Mouse (Mus musculus) ES-CJ7 (cell line): ENCODE results near the gene Tomm40.

Experiments used
- DNase-seq: peaks from one replicate; pipeline ENCODE4 v3.0.0; 2011; ENCODE audit warnings: low read depth, low spot score

The Tomm40 gene

DNA sequence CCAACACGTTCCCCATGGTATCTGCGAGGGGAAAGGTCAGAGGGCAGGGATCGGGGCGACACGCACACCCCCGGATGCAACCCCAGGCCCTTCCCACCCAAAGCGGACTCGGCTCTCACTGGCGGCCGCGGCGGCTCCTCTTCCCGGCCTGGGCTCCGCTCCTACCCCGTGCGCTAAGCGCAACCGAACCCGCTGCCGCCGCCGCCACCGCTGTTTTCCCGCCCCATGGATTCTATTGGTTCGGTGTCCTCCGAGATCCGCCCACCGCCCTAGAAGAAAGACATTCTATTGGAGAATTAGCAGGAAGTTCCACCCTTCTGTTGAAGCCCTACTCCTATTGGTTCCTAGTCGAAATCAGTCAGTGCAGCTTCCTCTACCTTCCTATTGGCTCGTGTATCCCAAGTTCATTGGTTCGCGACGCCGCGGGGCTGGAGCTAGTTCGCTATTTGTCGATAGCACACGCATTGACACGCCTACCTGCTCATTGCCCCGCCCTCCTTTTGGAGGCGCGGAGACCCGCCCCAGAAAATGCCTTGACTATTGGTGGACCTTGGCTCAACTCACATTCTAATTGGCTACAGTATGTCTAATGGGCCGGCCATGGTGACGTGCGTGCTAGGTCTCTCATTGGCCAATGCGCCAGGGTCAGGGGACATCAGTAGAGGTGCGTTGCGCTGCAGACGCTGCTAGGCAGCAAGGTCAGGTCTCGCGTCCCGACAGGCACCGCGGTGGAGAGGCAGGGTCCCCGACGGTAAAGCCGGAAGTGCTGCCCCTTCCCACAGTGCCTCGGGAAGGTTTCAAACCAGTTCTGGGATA is at the start of gene Tomm40:
TSS of gene Tomm40 (minus strand) at position 200 of the 816 bp plus-strand sequence.
- peak; percentile 100 for DNase-seq

DNA sequence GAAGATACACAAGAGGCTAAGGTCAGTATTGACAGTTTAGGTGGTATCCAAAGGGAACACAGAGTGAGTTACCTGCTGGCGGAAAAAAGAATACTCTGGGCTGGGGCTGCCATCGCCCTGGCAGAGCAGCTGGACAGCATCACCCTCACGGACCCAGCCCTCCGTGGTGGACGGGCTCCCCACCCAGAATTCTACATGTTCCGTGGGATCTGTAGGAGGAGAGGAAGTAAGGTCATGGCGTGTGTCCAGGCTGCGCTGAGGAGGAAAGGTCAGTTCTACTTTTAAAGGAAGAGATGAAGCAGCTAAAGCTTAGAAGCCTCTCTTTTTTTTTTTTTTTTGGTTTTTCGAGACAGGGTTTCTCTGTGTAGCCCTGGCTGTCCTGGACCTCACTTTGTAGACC is 49.3 kb upstream of the Tomm40 start:
- no peak for DNase-seq

DNA sequence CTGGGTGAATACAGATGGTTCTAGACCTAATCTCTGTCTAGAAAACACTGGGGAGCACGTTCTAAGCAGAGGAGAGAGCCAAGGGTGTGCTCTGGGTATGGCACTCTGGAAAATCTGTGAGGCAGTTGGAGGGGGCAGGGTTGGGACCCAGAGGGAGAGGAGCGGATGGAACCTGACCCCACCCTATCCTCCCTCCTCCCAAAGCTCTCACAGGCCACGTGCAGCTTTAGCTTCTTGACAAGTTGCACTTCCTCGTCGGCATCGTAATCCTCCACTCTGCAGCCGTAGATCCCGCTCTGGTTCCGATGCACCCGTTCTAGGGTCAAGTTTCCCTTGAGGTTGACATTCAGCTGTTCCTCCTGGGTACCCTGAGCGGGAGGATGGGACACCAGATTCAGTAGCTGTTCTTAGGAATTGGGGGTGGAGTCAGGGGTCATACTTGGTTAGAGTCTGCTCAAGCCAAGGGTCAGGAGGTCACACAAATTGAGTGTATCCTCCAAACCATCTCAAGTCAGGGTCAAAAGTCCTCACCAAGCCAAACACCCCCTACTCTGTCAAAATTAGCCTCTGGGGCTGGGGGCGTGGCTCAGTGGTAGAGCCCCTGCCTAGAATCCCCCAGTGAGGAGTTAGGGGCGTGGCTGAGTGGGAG is 48.7 kb upstream of the Tomm40 start:
- DNase-seq: peak; percentile 73

GRCm38 (mm10) chr7:19762283-19762682 is 47.0 kb upstream of the Tomm40 start:
- DNase-seq: no peak

- DNase-seq: no peak
Measured at GRCm38 (mm10) chr7:19760021-19760420, 44.8 kb upstream of the Tomm40 start.

DNA sequence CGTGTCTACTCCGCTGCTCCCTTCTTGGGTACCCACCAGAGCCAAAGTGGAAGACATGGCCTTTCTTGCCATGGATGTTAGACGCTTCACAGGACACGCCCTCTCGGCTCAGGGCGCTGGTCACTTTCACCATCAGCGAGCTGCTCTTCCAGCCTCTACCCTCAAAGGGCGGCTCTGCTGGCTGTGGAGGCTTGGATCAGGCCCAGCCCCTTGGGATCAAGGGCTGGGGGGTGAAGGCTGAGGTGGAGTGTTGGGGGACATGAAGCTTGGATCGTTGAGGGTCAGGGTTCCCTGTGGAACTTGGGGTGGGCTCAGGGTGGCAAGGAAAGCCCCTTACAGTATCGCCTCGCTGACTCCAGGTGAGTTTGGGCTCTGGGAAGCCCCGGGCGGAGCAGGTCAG is 43.4 kb upstream of the Tomm40 start:
- DNase-seq: no peak

GRCm38 (mm10) chr7:19755851-19756786 is 40.9 kb upstream of the Tomm40 start:
- no peak for DNase-seq

DNA sequence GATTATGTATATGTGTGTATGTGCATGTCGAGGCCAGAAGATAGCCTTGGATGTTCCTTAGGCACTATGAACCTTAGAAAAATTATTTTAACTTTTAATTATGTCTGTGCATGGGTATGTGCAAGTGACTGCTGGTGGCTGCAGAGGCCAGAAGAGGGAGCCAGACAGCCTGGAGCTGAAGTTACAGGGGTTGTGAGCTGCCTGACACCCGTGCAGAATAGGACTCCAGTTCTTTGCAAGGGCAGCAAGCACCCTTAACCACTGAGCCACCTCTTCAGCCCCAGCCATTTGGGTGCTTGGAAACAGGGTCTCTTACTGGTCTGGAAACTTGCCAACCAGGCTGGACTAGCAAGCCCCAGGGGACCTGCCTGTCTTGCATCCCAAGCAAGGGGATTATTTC is 39.8 kb upstream of the Tomm40 start:
- DNase-seq: no peak

- DNase-seq: peak; percentile 52
Measured at GRCm38 (mm10) chr7:19754065-19754464, 38.8 kb upstream of the Tomm40 start.

DNA sequence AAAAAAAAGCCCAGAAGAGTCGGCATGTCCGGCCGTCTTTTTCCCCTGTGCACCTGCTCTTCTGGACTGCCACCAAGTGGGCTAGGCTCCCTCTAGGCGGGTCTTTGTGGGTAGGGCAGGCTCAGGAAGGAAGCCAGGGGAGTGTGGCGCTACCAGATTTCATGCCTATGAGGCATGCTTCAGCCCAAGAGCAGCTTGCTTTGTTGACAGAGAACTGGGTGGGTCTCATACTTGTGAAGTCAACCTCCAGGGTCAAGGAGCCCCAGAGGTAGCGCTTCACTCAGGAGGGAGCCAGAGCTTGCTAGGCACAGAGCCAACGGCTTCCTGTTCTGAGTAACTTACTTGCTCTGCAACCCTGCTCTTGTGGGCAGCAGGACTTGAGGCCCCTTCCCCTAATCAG is 38.3 kb upstream of the Tomm40 start:
- DNase-seq: peak; percentile 81

- peak; percentile 55 for DNase-seq
Measured at GRCm38 (mm10) chr7:19752652-19753051, 37.4 kb upstream of the Tomm40 start.

- no peak for DNase-seq
Measured at GRCm38 (mm10) chr7:19751070-19751383, 35.8 kb upstream of the Tomm40 start.

GRCm38 (mm10) chr7:19750217-19751069 is 35.2 kb upstream of the Tomm40 start, which contains the start of gene Nectin2:
Nectin2 (minus strand) TSS chr7:19750483.
- DNase-seq: peak; percentile 89

- peak; percentile 99 for DNase-seq
Measured at GRCm38 (mm10) chr7:19749389-19750216, 34.4 kb upstream of the Tomm40 start.

- DNase-seq: peak; percentile 56
Measured at GRCm38 (mm10) chr7:19748219-19749195, 33.3 kb upstream of the Tomm40 start.

DNA sequence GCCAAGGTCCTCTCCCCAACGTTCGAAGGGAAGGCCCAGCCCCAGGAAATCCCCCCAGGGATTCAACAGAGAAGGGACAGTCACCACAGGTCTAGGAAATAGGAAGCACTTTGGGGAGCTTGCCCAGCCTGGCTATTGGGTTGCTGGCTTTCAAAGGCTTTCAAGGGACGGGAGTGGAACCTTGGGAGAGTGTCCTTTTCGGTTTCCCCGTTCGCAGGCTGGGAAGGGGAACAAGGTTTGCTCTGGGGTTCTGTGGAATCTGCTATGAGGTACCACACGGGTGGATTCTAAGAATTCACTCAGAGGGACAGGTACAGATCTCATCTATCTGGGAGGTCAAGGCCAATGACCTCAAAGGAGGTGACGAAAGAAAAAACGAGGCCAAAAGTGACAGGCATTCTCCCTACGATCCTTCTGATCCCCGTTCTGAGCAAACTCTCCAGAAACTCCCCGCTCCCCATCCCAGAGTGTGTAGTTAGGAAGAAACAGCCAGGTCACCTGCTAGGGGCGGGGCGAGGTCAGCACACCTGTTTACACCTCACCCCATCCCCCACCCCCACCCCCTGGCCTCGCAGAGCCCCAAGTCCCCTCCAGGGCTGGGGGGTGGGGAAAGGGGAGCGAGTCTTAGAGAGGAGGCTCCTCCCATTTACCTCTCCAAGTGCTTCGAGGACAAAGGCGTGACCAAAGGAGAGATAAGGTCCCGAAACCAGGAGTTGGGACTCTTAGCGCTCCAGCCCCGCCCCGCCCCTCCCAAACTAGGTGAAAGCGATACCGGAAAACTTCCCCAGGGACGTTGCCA is 32.4 kb upstream of the Tomm40 start:
- peak; percentile 92 for DNase-seq

DNA sequence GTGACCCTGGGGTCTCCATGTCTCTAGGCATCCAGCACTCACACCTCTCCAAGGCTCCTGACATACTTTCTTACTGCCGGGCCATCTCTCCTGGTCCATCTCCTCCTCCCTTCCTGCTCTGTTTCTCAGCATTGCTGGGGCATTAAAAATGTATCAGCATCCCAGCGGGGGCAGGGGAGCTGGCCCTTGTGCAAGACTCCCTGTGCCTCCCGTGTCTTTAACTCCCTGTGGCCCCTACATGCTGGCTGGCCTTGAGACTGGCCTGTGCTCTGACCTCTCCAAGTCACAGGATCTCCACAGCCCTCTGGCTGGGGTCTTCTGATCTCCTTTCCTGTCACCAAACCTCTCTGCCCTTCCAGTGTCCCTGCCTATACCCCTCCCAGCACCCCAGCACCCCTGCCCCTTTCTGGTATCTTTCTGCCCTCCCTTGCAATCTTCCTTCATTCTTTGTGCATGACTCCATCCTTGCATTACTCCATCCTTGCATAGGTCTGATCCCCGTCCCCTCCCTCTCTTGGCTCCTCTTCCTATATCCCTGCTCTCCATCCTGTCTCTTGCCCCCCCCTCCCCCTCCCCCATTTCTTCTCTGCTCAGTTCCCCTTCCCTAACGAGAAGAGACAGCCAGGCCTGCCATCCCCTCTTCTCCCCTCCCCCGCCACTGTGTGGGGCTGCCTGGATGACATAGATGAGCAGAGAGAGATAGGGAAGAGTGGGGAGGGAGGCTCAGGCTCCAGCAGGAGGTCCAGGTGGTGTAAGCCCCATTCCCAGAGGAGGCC is 31.4 kb upstream of the Tomm40 start:
- DNase-seq: peak; percentile 65
